Mouse (Mus musculus) cerebellum, postnatal 36 days (tissue): ENCODE data around the gene Rasl2-9.
"Not testable (repeated sequence)": the region's sequence is repeated elsewhere in the genome, so short reads cannot be mapped to it uniquely, and the experiment has no call there.

Source experiments
- DNase-seq, 2 experiments: peaks; one replicate each; pipeline ENCODE4 v3.0.0; 2021 to 2022; ENCODE audit warnings: mixed read lengths in 2 of 2

The Rasl2-9 gene

DNA sequence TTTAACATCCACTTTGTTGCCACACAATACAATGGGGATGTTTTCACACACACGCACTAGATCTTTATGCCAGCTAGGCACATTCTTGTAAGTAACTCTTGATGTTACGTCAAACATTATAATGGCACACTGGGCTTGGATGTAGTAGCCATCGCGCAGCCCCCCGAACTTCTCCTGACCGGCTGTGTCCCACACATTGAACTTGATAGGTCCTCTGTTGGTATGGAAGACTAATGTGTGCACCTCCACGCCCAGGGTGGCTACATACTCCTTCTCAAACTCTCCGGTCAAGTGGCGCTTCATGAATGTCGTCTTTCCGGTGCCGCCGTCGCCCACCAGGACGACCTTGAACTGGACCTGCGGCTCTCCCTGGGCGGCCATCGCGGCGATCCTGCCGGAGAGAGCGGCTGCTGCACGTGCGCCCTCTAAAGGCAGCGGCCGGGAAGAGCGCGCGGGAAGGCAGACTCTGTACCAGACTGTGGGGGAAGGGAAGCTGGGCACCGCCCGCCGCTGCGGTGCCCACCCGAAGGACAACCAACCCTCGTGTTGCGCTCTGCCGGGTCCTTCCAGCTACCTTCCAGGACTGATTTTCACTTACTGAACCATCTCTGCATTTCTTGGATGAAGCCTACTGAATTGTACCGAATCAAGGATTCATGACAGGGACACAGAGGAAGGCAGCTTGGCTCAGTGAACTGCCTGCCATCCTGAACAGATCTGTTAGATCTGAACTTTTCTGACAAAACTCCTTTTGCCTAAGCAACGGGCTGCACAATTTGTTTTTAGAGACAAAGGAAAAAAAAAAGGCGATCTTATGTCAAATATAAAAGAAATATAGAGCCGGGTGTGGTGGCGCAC is at the start of gene Rasl2-9:
Gene Rasl2-9 (minus strand): TSS at position 402 of the 858 bp plus-strand sequence.
- peak; percentile 70 to 77 for DNase-seq

DNA sequence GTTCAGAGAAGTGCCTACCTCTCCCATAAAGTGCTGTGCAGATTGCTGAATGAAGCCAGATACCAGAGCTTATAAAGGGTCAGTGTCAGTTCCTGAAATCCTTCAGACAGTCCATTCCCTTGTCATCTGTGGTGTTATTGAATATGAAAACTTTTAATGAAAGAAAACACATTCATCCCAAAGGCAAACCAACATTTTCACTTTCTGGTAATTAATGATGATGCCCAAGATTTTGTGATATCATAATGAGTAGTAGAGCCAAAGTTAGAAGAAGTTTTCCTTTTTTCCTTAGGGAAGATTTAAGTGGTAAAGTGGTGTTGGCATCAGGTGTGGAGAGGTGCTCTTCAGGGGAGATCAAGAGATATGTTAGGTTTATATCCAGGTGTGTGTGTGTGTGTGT is 23.8 kb upstream of the Rasl2-9 start, which contains the start of gene Vmn1r55:
Gene Vmn1r55 (minus strand): TSS at position 101 of the 400 bp plus-strand sequence.
- DNase-seq = not testable (repeated sequence)

DNA sequence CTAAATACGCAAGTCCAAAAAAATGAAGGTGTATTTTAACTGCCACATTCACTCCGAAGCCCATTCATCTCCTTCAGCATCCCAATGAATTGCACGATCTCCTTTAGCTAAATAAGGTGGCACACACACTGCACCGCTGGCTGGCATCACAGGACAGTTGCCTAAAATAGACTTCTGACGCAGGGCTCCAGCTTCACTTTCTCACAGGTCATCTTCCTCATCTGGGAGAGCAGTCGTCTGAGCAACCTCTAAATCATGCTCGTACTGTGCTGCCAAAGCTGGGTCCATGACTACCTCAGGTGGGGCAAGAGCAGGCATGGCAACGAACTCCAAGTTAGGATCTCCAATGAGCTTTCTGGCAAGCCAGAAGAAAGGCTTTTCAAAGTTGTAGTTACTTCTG is 672 bp downstream of the Rasl2-9 start:
- DNase-seq = no peak

DNA sequence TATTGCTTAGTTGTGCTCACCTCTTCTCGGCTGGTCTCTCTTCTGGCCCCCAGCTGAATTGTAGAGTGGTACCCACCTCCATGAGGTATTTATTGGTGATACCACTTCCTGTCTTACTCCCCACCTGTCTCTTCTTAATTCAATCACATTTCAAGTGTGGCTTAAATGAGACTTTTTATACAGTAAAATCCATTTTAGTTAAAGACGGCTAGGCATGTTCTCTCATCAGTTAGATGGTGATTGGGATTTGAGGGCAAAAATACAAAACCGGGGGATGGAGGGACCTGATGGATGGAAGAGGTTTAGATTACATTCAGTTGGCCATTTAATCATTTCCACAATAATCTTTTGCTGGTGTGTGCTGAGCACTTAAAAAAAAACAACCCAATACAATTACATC is 8.9 kb downstream of the Rasl2-9 start, which contains the start of gene Rfpl4:
Gene Rfpl4 (minus strand): TSS at position 101 of the 400 bp plus-strand sequence.
- DNase-seq = no peak

DNA sequence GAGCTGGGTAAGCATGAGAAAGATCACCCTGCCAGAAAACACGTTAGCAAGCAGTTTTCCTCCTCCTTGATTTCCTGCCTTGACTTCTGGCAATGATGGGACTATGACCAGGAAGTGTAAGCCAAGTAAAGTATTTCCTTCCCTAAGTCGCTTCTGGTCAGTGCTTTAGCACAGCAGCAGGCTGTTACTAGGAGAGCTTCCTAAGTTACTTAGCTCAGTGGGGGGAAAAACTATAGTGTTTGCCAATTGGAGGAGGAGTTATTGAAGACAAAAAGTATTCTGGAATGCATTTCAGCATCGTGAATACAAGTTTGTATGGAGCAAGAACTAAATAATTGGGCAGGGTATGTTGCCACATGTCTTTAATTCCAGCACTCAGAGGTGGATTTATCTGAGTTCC is 13.0 kb downstream of the Rasl2-9 start:
- no peak for DNase-seq

DNA sequence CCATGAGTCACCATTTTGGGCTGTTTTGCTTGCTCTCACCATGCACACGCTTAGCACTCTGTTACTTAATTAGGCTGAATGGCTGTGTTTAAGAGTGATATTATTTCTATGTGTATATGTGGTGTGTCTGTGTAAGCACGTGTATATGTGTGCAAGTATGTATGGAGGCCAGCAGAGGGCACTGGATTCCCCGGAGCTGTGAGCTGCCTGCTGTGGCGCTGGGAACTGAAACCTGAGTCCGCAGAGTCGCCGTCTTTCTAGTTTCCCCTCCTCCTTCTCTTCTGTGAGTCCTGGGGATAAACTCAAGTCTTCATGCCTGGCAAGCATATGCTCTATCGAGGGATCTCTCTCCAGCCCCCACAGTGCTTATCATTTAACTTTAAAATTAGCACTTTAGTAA is 16.4 kb downstream of the Rasl2-9 start:
- no peak for DNase-seq

DNA sequence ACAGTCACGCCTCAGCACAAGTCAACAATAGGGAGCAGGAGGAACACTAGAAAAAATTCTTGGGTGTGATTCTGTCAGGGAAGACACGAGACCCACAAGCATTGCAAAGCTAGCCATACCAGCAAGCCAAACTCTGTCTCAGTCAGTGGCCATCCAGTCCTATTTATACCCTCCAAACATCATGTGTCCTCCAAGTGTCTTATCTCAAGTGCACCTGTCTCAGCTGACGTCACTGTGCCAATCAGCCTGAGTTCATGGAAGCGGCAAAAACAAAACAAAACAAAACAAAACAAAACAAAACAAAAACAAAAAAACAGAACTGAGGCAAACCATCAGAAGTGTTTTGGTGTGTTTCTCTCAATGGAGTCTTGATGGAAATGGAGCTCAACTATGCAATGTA is 17.5 kb downstream of the Rasl2-9 start:
- DNase-seq = no peak

DNA sequence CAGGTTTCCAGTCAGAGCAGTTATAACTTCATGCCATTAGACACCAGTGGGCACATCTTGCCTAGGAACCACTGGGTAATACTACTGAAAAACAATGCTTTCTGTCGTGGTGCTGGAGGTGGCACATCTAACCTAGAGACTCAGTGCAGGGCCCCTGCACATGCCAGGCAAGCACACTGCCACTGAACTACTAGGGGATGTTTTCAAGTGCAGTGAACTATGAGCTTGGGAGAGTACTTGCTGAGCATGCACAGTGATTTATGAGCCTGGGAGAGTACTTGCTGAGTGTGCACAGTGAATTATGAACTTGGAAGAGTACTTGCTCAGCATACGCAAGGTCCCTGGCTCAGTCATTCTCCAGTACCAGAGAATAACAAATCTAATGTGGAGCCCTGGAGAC is 23.2 kb downstream of the Rasl2-9 start:
- no peak for DNase-seq

DNA sequence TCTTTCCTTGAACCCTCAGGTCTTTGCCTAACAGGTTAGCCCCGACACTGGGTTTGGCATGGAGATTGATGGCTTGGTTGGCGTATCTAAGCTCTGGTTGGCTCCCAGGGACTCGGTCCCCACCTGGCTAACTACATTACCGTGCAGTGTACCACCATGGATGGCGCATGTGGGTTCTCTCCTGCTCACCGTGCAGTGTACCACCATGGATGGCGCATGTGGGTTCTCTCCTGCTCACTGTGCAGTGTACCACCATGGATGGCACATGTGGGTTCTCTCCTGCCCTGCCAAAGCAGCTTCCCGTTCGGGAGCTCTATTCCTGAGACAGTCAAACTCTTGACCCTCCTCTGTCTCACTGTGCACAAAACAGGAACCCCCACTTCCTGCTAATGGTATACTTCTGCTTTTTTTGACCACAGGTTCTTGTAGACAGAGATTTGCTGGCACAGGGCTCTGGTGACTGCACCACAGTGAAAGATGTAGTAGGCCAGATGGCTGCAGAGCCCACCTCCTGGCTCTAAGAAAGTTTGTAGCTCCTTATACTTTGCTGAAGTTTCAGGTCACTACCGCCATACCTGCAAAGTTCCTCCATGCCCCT is 24.6 kb downstream of the Rasl2-9 start:
- DNase-seq = no peak

DNA sequence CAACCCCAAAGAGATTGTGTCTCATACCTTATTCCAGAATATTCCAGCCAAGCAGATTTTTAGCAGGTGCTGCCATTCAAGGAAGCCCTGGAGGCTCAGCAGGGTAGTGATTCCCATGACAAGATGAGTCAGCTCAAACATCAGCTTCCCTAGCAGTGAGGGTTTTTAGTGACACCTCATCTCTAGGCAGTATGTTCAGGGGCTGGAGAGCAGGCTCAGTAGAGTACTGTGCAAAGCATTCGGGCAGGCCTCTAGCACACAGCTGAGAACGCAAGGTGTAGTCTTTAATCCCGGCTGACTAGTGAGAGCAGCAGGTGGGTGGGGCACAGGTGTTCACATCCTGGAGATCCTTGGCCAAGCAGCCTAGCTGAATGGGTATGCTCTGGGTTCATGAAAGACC is 26.0 kb downstream of the Rasl2-9 start:
- no peak for DNase-seq

DNA sequence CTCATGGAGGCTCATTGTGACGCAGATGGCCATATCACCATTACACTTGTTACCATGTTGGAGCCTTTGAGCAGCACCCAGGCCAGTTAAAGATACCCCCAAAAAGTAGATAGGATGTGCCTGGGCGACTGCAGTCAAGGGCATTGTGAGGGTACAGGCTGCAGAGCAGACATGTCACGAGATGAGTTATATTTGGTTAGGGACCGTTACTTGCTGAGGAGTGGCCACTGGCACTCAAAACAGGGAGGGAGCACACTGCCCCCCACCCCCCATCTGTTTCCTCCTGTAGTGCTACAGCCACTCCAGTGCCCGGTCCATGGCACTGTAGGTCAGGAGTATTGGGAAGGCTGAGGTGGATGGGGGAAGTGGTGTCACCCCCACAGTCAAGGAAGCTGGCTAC is 27.0 kb downstream of the Rasl2-9 start:
- DNase-seq = no peak

DNA sequence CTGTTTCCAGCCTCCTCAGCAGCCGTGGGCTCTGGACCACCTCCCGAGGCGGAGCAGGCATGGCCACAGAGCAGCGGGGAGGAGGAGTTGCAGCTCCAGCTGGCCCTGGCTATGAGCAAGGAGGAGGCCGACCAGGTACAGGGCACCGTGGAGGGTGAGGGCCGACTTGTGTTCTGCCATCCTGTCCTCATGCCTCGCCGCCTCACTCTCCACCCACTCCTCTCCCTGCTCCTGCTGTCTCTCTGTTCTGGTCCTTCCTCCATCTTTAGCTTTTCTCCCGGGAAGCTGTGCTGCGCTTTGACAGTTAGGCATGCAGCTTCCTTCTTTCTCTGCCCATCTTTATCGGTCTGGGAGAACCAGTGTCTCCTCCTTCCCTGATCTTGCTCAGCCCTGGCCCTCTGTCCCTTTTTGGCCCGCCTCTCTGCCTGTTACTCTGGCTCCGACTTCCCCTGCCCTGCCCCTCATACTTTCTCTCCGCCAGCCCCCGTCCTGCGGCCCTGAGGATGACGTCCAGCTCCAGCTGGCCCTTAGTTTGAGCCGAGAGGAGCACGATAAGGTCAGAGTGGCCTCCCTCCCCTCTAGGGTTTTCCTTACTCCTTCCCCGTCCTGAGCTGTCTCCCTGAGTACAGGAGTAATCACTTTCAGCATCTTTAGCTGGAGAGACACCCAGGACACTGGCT is 32.8 kb downstream of the Rasl2-9 start:
- no peak for DNase-seq

DNA sequence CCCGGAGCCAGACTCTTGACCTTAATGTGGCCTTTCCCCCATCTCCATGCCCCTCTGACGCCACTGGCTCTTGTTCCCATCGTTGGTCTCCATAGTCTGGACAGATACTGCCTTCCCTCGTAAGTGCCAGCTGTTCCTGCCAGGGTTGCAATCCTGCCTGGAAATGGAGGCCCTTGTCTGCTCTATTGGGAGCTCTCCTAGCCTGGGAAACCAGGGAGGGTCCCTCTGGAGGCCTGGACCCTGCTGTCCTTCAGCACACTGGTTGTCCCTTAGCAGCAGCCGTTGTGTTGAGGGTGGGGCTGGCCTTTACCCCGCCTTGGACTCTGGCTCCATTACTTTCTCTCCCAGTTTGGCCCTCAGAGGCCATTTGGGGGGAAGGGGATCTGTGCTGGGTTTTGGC is 33.4 kb downstream of the Rasl2-9 start:
- DNase-seq = no peak

DNA sequence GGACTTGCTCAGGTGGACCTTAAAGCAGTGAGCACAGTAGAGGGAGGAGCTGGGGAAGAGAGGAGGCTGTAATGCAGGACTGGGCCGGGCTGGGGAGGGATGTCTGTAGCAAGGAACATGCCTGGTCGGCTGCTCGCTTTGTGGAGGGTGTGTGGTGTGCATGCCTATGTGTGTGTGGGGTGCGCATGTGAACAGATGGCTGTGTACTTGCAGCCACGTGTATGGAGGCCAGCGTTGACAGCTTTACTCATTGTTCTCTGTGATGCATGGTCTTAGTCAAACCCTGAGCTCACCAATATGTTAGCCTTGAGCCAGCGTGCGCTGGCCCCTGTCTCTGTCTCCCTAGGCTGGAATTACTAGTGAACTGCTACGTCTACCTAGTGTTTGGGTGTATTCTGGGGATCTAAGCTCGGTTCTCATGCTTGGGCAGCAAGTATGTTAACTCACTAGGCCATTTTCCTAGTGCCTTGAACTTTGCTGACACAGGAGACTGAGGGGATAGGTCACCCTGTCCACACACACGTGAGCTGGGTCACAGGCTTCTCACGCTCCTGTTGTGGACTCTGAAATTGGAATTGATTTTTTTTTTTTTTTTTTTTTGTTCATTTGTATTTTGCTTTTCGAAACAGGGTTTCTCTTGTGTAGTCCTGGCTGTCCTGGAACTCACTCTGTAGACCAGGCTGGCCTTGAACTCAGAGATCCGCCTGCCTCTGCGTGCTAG is 34.6 kb downstream of the Rasl2-9 start:
- DNase-seq = no peak

DNA sequence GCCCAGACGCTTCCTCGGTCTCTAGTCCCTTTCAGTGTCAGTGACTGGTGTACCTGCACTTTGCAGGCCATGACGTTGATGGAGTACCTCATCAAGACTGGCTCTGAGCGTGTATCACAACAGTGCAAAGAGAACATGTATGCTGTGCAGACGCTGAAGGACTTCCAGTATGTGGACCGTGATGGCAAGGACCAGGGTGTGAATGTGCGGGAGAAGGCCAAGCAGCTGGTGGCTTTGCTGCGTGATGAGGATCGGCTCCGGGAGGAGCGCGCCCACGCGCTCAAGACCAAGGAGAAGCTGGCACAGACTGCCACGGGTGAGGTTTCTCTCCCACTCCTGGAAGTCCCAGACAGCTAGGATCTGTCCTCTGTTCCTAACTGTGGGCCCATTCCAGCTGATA is 35.9 kb downstream of the Rasl2-9 start:
- DNase-seq = no peak

DNA sequence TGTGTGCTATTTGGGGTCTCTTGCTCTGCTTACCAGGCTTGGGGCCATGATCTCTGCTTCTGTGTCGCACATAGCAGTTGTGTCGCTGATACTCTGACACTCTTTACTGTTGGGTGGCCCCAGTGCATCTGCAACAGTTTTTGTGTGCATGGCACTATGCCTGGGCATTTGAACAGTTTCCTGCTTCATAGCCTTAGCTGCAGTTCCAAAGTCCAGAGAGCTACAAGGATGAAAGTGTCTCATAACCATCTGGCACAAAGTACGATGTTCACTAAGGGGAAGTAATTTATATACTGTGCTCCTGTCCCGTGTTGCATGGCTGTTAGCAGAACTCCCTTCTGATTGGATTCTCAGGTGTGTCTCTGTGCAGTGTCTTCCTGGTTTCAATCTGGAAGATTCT is 37.9 kb downstream of the Rasl2-9 start:
- DNase-seq = no peak

DNA sequence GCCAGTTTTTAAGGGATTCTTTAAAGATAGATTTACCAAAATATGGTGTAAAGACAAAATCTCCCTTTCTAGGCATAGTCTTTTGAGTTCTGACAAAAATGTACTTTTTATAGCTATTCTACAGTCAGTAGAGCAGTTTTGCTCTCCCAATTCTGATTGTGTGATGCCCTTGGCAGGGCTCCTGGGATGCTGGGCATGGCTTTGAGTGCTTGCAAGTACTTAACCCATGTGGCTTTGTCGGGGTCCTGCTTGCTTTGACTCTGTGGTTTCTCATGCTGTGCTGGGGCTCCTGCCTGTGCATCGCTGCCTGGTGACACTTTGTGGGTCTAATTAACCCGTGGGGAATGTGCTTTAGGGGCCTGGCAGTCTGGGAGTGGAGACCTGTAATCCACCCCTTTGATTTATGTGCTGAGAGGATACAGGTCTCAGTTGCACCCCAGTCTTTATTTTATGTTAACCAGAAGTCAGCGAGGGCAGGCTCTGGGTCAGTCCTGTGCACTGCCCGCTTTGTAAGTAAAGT is 38.8 kb downstream of the Rasl2-9 start:
- no peak for DNase-seq

DNA sequence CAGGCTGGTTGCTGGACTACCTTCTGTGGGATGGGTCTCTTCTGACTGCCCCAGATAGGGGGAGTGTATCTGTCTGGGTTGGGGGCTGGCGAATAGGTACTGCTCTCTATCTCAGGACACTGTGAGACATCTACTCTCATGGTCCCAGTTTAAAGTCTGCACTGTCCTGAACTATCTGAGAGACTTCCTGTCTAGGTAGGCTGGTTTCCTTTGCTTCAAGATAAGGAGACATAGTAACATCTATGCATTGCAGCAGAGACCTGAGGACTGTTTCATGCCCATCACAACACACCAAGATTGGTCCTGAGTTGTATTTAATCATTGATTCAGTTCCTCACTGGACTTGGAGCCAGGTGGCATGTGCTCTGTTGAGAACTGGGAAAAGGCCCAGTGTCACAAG is 40.2 kb downstream of the Rasl2-9 start:
- DNase-seq = no peak

DNA sequence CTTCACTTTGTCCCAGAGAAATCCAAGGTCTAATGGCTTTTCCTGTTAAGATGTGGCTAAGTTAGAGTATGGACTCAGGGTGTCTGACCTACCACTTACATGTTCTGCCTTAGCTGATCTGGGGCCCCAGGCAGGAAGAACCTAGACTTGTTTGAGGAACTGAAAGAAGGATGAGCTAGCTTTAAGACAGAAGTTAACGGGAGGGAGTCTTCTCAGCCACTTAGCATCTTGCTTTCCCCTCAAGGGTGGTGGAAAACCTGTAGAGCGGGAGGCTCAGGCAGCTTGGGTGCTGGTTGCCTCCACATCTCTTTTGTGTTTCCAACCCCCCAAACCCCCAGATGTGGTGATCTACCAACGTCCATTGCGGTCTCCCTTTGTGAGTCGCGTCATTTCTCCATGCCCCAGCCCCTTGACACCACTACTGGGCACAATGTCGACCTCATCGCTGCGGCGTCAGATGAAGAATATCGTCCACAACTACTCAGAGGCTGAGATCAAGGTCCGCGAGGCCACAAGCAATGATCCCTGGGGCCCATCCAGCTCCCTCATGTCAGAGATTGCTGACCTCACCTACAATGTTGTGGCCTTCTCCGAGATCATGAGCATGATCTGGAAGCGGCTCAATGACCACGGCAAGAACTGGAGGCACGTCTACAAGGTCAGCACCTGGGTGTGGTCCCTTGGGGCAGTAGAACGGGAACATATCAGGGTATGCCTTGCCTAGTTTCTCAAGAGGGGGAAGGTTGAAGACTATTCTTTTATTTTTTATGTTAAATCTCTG is 42.2 kb downstream of the Rasl2-9 start:
- no peak for DNase-seq

DNA sequence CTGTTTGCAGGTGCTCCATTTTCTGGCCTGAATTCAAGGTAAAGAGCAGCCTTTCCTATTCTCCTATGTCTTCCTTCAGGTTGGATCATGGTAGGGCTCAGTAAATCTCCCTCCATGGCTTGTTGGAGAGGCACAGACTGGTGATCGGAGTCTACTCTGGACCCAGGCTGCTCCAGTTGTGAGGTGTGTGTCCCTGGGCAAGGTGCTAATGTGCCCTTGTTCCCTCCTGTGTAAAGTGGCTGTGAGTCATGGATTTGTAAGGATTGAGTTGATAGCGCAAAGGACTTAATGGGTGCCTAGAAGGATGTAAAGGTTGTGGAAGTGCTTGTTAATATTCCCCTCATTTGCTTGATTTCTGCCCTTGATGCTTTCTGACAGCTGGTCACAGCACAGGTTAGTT is 43.8 kb downstream of the Rasl2-9 start:
- no peak for DNase-seq

DNA sequence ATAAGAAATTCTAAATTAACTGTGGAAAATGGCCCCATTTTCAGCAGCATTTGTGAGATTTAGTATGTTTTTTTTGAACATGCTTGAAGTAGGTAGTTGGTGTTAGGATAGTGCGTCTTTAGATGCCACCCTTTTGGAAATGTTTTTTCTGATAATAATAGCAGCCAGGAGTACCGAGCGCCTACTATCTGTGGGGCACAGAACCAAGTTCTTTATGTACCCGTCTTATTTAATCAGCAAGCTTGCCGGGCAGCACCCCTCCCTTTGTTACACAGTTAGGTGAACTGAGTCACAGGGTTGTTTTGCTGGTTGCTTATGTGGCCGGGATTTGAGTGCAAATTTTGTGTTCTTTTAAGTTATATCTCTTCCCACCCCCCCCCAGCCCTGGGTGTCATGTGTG is 44.5 kb downstream of the Rasl2-9 start:
- no peak for DNase-seq

DNA sequence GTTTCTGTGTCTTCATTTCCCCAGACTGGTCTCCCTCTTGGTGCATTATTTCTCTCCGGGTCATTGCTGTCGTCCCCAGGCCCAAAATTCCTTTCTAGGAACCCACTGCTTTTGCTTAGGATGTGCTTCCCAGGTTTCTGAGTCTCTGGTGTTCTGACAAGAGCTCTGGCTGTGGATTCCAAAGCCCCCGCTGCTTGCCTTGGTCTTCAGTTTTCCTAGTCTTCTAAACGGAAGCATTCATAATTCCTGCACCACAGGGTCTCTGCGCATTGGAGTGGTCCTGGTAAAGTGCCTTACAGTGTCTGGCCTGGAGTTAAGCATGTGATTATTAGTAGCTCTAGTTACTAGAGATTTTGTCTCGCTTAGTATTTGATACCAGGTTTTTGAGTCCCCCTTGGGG is 44.9 kb downstream of the Rasl2-9 start:
- DNase-seq = no peak
